10 mouse cellular contexts compared by ENCODE assay signal in the genomic region with DNA sequence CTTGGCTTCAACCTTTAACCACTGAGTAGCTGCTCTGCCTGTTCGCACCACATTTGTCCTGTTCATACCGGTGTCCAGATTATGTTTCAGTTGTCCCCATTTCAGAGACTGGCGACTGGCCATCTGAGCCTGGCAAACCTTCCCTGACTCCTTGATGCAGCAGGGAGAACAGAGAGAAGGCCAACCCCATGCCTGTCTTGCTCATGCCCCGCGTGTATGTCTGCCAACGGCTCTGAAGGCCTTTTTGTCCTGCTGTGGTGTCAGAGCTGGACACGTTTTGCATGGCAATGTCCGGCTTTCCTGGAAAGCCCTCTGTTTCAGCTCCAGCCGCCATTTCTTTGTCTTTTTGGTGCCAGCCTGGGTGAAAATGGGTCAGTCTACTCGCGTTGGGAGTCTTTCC.
DNase-seq lines count a peak whose midpoint lies in the region; ATAC-seq lines count a peak whose summit lies in the region.
"Had no signal": no experiment of that assay in that cellular context is flagged by ENCODE, and none has a peak within 500 bp of the region (broad histone marks: within the 10 kb centered on the region; RNA-seq: fewer than 3 reads in every experiment).

No protein-coding gene starts in this region.

- H3K27me3 ChIP-seq in intestine, embryonic 16.5 days (replicated peaks; ENCODE audit: control insufficient read depth, insufficient read depth, low read length): no peaks in the 10 kb centered on the region
- no peaks in the 10 kb centered on the region for H3K27me3 ChIP-seq in kidney, embryonic 16.5 days (ENCODE audit: insufficient read depth, low read length)
- H3K27me3 ChIP-seq: limb, embryonic 15.5 days had no signal

- H3K36me3 ChIP-seq in intestine, embryonic 16.5 days (ENCODE audit: control insufficient read depth, insufficient read depth, low read length): no peaks in the 10 kb centered on the region
- H3K36me3 ChIP-seq in kidney, embryonic 16.5 days (ENCODE audit: insufficient read depth, low read length): no peaks in the 10 kb centered on the region
- H3K36me3 ChIP-seq: limb, embryonic 15.5 days had no signal

- WGBS in intestine, embryonic 16.5 days: 92% methylated on average over 11 of the region's 11 CpGs
- 90% methylated on average over 11 of the region's 11 CpGs for WGBS in kidney, embryonic 16.5 days

- no peaks in the 10 kb centered on the region for H3K9me3 ChIP-seq in intestine, embryonic 16.5 days (ENCODE audit: control insufficient read depth, low read length)
- H3K9me3 ChIP-seq in kidney, embryonic 16.5 days (ENCODE audit: low read length): no peaks in the 10 kb centered on the region
- H3K9me3 ChIP-seq: limb, embryonic 15.5 days had no signal

- no peak overlapping the region for H3K4me2 ChIP-seq in intestine, embryonic 16.5 days (ENCODE audit: low read depth, low read length)
- H3K4me2 ChIP-seq in kidney, embryonic 16.5 days (replicated peaks; ENCODE audit: low read depth, low read length): no peak overlapping the region
- H3K4me2 ChIP-seq: limb, embryonic 15.5 days had no signal

- H3K27ac ChIP-seq in intestine, embryonic 16.5 days (ENCODE audit: low read length): no peak overlapping the region
- H3K27ac ChIP-seq in kidney, embryonic 16.5 days (ENCODE audit: low read length): no peak overlapping the region
- H3K27ac ChIP-seq: limb, embryonic 15.5 days had no signal

- no peak overlapping the region for H3K9ac ChIP-seq in intestine, embryonic 16.5 days (ENCODE audit: low read depth, low read length)
- H3K9ac ChIP-seq in kidney, embryonic 16.5 days (replicated peaks; ENCODE audit: low read length): no peak overlapping the region
- H3K9ac ChIP-seq: limb, embryonic 15.5 days had no signal

- DNase-seq in adrenal gland, postnatal 14 days: peak; percentile 16
- peak; percentile 54 for DNase-seq in brain, embryonic 18.5 days (ENCODE audit: low read depth, low spot score)
- DNase-seq in frontal cortex, postnatal 25 days (ENCODE audit: low spot score in 2 of 2): peak; percentile 9 to 18
- peak; percentile 20 to 43 for DNase-seq in left cerebral cortex, adult 18-20 months (ENCODE audit: low spot score in 2 of 2)
- no peak for DNase-seq in spleen, adult 12 weeks (ENCODE audit: low spot score)

- H3K4me1 ChIP-seq in intestine, embryonic 16.5 days (ENCODE audit: control insufficient read depth, insufficient read depth, low read length): no peaks in the 10 kb centered on the region
- H3K4me1 ChIP-seq in kidney, embryonic 16.5 days (ENCODE audit: insufficient read depth, low read length): no peaks in the 10 kb centered on the region
- H3K4me1 ChIP-seq: limb, embryonic 15.5 days had no signal

- ATAC-seq in intestine, embryonic 16.5 days: no peak
- no peak for ATAC-seq in megakaryocyte progenitor cell, adult 5-6 weeks (replicated peaks; ENCODE audit: poor library complexity)
- ATAC-seq in kidney, embryonic 16.5 days (ENCODE audit: low FRiP score, low TSS enrichment): no peak
- ATAC-seq: Patski had no signal

- H3K4me3 ChIP-seq in intestine, embryonic 16.5 days (ENCODE audit: low read length): no peak overlapping the region
- H3K4me3 ChIP-seq in kidney, embryonic 16.5 days (ENCODE audit: low read length): no peak overlapping the region
- H3K4me3 ChIP-seq: limb, embryonic 15.5 days had no signal
